Mouse (Mus musculus) thymus, postnatal 10 days (tissue): ENCODE results near the gene Xylt1.

ENCODE experiments used
- DNase-seq, 2 experiments: peaks; one replicate each; pipeline ENCODE4 v3.0.0; 2021; ENCODE audit warnings: low spot score in 2 of 2

The Xylt1 gene

DNA sequence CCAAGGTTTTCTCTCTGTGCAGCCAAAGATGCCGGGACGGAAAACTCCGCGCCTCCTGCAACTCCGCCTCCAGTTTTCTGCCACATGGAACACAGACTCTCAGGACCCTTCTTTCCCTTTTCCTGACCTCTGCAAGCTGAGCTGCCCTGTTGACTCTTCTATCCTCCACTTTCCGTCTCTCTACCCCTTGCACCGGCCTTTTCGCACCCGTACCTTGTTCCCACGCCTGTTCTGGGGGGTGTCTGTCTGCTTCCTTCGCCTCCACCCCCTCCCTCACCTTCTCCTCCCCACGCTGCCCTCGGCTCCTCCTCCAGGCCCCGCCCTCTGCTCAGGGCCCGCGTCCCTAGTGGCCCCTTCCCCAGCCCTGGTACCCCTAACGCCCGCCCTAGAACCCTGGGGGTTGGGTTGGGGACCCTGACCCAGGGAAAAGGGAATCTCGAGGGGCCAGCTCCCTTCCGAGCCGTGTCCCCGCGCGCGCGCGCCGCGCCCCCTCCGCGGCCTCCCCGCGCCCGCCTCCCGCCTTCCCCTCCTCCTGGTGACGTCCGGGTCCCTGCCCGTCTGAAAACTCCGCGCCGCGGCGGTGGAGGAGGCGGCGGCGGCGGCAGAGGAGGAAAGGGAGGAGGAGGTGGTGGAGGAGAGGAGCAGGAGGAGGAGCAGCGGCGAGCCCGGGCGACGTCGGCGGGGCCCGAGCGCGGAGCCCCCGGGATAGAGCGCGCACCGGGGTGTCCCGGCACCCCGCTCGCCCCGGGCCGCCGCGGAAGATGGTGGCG, at the start of gene Xylt1:
Gene Xylt1, plus strand, starts transcription at position 562 of the 770 bp plus-strand sequence.
- DNase-seq: peak; percentile 72 to 76

- no peak for DNase-seq
Observed at GRCm38 (mm10) chr7:117333936-117334335, 46.8 kb upstream of the Xylt1 start.

- DNase-seq: no peak
Observed at GRCm38 (mm10) chr7:117356316-117356715, 24.5 kb upstream of the Xylt1 start.

- DNase-seq: no peak
Observed at GRCm38 (mm10) chr7:117357425-117358194, 23.2 kb upstream of the Xylt1 start.

- DNase-seq: no peak
Observed at GRCm38 (mm10) chr7:117361281-117361680, 19.5 kb upstream of the Xylt1 start.

GRCm38 (mm10) chr7:117362493-117362892, 18.3 kb upstream of the Xylt1 start:
- DNase-seq: no peak

DNA sequence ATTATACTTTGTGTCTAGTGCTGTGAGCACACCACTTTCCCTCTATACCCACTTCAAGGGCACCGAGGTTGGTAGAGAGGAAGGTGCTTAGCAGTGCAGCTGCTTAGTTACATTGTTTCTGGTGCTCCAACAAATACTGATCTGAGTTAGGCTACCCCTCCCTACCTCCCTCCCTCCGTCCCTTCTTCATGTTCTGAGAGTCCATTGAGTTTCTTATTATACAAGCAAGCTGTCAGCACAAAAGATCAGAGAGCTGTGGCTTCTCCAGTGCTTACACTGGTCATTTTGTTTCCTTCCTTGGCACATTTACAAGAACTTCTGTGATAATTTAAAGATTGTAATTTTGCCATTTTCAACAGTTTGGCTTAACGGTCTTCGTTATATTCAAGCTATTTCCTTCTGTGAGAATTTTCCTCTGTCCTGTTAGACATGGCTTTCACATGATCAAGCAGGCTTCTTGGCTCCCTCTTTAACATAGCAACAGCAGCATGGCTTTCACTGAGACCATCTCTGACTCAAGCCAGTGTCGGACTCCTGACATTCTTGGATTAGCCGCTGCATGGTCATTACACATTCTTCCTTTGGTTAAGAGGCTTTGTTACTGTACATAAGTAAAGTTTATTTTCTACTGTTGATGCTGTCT, 12.0 kb upstream of the Xylt1 start:
- no peak for DNase-seq

DNA sequence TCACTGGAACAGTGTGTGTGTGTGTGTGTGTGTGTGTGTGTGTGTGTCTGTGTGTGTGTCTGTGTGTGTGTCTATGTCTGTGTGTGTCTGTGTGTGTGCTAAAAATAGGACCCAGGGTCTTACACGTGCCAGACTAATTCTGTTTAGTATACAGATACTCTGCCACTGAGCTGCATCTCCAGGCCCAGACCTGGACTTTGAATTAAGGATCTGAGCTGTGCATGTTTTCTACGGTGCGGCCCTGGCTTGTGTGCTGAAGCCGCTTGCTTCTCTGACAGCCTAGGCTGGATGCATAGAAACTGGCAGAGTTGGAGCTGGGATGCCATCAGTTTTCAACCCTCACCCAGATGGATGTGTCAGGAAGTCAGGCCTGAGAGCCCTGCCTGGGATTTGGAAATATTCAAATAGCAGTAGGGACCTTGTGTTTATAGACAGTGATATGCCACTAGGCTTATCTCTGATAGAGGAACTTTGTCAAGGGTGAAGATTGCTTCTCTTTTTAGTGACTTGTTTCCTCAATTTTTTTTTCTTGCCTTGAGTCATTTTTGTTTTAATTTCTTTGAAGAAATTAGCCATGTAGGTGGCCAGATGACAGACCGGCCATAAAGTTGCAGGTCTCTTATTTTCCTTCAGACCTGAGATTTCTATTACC, 11.4 kb upstream of the Xylt1 start:
- no peak for DNase-seq

DNA sequence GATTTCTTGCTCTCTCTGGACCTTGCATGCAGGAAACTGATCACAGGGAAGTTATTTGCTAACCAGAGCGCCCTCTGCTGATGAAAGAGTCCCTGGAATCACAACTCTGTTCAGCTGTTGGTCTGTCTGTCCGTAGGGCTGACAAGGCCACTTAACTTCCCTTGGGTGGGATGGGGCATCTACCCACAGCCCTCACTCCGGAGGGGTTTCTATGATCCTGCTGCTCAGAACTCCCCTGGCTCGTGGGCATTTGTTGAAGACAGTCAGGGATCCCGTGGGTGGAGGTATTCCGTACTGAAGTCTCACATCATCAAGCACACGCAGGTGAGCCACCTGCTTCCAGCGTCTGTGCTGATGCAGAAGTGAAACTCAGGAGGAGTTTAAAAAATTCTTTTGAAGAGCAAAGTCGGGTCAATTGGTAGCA, 4.9 kb upstream of the Xylt1 start:
- DNase-seq: peak; percentile 20 to 62

- DNase-seq: no peak
Observed at GRCm38 (mm10) chr7:117377138-117377537, 3.6 kb upstream of the Xylt1 start.

DNA sequence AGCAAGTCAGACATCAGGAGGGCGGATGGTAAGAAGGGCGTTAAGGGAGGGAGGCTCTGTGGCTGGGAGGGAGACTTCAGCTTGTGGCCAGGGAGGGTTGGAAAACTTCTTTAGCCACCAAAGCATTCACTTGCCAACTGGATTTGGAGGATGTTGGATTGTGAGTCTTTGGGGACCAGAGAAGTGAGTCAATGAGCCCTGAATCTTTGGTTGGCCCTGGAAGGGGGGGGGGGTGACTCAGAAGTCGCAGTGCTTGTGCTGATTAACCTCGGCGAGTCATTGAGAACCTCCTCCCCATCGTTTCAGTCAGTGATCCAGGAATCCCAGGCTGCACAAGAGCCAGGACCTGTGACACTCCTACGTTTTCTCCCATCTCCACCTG, 752 bp upstream of the Xylt1 start:
- DNase-seq: no peak

GRCm38 (mm10) chr7:117381188-117381981, 606 bp downstream of the Xylt1 start:
- DNase-seq: peak; percentile 31 to 34

DNA sequence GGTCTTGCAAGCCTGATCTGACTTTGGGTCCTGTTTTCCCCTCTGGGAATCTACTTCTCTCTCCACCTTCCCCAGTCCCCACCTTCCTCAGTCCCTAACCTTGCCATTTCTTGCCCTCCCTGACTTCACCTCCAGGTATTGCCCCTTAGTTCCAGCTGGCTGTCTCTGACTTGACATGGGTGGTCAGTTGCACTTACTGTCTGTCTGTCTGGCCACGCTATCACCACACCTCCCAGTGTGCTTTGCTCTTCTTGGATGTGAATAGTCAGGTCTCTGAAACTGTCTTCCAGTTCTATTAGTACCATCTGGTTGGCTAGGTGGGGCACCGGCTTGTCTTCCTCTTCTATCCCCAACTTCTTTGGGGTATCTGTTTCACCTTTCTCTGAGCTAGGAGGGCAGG, 1.2 kb downstream of the Xylt1 start:
- no peak for DNase-seq

DNA sequence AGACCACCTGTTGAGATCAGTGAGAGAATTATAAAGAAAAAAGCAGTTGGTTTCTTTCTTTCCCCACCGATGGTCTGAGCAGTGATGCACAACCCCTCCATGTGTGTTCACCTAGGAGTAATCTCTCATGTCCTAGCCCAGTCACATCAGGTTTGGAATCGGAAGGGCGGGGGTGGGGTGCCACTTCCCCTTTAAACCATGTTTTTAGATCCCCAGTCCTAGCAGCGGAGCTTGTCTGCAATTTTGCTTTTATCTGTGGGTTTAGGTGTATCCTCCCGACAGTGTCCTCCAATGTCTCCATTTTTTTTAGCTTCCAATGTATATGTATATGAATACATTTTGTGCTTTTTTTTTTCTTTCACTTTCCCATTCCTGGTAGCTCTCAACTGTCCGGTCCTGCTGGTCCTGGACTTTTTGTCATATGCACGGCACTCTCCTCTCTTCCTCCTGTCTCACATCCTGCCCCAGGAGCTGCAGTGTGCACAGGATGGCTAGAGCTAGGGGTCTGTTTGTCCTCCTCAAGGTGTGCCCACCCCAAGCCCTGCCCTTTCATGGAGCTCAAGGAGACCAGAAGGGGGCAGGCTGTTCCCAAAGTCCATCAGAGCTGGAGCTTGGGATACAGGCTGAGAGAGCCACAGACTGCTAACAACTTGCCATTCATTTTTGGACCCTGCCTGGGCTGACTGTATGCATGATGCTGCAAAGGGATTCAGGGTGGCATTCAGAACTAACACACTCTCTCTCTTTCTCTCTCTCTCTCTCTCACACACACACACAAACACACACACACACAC, 2.6 kb downstream of the Xylt1 start:
- no peak for DNase-seq

DNA sequence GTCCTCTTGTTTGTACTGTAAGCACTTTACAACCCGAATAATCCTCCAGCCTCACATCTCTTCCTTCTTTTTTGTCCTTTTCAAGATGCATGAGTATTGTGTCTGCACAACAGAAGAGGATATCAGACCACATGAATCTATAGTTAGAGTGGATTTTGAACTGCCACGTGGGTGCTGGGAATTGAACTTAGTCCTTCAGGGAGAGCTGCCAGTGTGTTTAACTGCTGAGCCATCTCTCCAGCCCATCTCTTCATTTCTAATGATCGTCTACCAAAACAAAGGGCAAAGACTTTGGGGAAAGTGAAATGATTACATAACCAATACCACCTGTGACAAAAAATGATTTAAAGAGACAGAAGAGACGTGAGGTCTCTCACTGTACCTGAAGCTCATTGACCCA, 5.6 kb downstream of the Xylt1 start:
- no peak for DNase-seq

DNA sequence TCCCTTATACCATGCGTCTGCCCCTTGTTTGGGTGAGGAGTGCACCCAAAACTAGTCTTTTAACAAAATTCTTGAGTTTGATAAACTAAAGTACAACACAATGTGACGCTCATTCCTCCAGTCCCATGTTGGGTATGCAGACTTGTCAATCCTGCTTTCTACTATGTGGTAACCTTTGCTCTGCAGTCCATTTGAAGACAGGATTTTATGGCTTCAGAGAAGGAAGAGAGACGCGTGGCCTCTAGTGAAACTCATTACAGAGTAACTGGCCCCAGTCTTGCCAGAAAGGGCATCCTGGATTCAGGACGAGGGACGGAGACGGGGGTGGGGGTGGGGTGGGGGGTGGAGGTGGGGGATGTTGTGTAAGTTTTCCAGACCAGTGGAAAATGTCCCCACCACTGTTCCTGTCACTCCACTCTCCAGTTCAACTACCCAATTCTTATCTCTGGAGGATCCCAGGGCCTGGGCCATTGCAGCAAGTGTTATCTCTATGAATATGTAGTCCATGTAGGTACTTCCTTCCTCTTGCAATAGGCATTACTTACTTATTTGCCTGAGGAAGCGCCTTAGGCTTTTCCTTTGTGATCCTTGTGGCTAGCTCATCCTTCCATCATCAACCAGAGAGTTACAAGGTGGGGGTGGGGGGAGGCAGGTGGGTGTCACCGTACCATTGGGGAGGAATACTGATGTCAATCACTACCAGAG, 7.7 kb downstream of the Xylt1 start:
- DNase-seq: no peak

GRCm38 (mm10) chr7:117389048-117389447, 8.3 kb downstream of the Xylt1 start:
- DNase-seq: no peak

- no peak for DNase-seq
Observed at GRCm38 (mm10) chr7:117392863-117393569, 12.2 kb downstream of the Xylt1 start.

DNA sequence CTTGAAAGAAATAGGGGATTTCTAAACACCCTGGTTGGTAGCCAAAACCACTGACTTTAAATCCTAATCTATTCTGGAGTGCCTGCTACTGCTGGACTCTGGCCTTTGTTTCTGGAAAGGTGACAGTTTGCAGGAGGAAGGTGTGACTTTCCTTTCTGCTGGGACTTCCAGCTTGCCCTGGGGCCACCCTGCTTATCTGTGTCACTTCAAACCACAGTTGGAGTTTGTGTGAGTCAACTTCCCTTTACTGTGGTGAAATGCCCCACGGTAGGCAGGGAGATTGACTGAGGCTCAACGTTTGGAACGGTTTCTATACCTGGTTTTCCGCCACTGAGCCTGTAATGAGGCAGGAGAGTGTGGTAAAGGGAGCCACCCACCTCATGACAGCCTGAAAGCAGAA, 13.2 kb downstream of the Xylt1 start:
- DNase-seq: peak in 1 of 2 experiments; percentile 16
